Mouse (Mus musculus): Measurements from ENCODE around the gene Slc44a2. TPM values are rescaled to one million over a fixed set of nuclear protein-coding genes. Genes with fewer than 3 reads are reported as not detected.

Slc44a2 gene
- polyA plus RNA-seq, 1 experiment from 2014 or later = 86.0 TPM

DNA sequence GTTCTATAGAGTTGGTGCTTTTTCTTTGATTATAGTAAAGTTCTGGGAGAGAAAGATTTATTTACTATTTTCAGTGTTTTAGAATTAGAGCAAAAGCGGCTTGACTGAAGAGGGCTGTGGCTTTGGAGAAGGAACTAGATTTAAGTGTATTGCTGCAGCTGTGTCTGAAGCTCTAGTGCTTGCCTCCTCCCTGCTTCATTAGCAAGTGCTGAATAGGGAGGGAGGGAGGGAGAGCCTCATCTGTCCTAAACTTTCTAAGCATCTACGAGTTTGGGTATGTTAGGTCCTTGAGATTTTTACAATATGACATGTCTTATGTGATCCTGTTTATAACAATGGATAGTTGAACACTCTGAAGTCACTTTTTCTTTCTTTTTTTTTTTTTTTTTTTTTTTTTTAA, 50.4 kb downstream of the Slc44a2 start:
- ATAC-seq (replicated peaks; ENCODE audit: insufficient number of reproducible peaks, low FRiP score, low TSS enrichment, low read depth) (no peak), DNase-seq (ENCODE audit: low spot score) (no peak)
- Histone ChIP-seq H3K4me3 (ENCODE audit: low read depth, low read length) (no peak overlapping the region), H3K36me3 (replicated peaks; ENCODE audit: control insufficient read depth, insufficient read depth, low read depth, low read length) (0 out of 2 replicates have a peak, but pooled peaks cover 4% of the 10 kb centered on the region), H3K27ac (replicated peaks; ENCODE audit: low read depth, low read length) (no peak overlapping the region), H3K4me2 (ENCODE audit: low read depth, low read length) (no peak overlapping the region), H3K4me1 (ENCODE audit: control insufficient read depth, insufficient read depth, low read length) (no peaks in the 10 kb centered on the region), H3K9ac (replicated peaks; ENCODE audit: low read length) (no peak overlapping the region), H3K27me3 (ENCODE audit: control insufficient read depth, insufficient read depth, low read length) (no peaks in the 10 kb centered on the region), H3K9me3 (replicated peaks; ENCODE audit: control insufficient read depth, low read length) (no peaks in the 10 kb centered on the region)
- 93% methylated on average over 2 of the region's 2 CpGs for WGBS

DNA sequence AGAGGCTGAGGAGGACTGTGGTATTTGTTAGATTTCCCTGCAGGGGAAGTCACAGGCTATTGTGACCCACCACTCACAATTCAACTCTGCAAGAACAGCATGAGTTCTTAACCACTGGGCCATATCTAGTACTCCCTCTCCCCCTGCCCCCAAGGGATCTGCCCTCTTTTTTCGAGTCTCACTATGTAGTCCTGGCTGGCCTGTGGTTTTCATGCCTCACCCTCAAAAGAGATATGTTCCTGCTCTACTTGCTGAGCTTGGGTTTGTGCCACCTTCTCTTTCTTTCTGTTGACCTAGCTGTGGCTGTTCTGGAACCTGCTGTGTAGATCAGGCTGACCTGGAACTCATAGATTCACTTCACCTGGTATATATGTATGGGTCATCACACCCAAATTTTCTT, 52.0 kb downstream of the Slc44a2 start:
- 0 out of 2 replicates have a peak, but pooled peaks cover 4% of the 10 kb centered on the region for H3K36me3 ChIP-seq (replicated peaks; ENCODE audit: control insufficient read depth, insufficient read depth, low read depth, low read length)
- no peaks in the 10 kb centered on the region for H3K9me3 ChIP-seq (replicated peaks; ENCODE audit: control insufficient read depth, low read length)
- DNase-seq (ENCODE audit: low spot score) = no peak
- H3K4me2 ChIP-seq (ENCODE audit: low read depth, low read length) = no peak overlapping the region
- no peak overlapping the region for H3K27ac ChIP-seq (replicated peaks; ENCODE audit: low read depth, low read length)
- WGBS = 86% methylated on average over 1 of the region's 1 CpGs
- no peak overlapping the region for H3K9ac ChIP-seq (replicated peaks; ENCODE audit: low read length)
- no peaks in the 10 kb centered on the region for H3K4me1 ChIP-seq (ENCODE audit: control insufficient read depth, insufficient read depth, low read length)
- ATAC-seq (replicated peaks; ENCODE audit: insufficient number of reproducible peaks, low FRiP score, low TSS enrichment, low read depth) = no peak
- no peak overlapping the region for H3K4me3 ChIP-seq (ENCODE audit: low read depth, low read length)
- H3K27me3 ChIP-seq (ENCODE audit: control insufficient read depth, insufficient read depth, low read length) = no peaks in the 10 kb centered on the region

DNA sequence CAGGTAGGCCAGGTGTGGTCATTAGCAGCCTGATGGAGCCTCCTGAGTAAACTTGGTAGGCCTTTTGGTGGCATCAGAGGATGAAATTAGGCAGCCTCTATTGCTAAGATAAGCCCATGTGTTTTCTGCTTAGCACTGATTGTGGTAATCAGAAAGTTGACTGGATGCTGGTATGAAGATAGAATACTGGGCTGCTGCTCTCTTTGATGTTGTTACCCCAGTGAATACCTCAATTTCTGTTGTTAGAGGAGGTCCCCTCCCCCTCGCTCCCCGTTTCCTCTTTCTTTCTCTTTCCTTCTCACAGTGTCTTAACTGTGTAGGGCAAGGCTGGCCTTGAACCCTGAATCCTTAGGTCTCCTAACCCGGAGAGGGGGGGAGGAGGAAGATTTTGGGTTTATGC, 58.7 kb downstream of the Slc44a2 start:
- no peak overlapping the region for H3K27ac ChIP-seq (replicated peaks; ENCODE audit: low read depth, low read length)
- 80% methylated on average over 3 of the region's 3 CpGs for WGBS
- no peak overlapping the region for H3K4me3 ChIP-seq (ENCODE audit: low read depth, low read length)
- H3K9ac ChIP-seq (replicated peaks; ENCODE audit: low read length) = no peak overlapping the region
- H3K9me3 ChIP-seq (replicated peaks; ENCODE audit: control insufficient read depth, low read length) = no peaks in the 10 kb centered on the region
- no peaks in the 10 kb centered on the region for H3K27me3 ChIP-seq (ENCODE audit: control insufficient read depth, insufficient read depth, low read length)
- H3K4me1 ChIP-seq (ENCODE audit: control insufficient read depth, insufficient read depth, low read length) = no peaks in the 10 kb centered on the region
- no peaks in the 10 kb centered on the region for H3K36me3 ChIP-seq (replicated peaks; ENCODE audit: control insufficient read depth, insufficient read depth, low read depth, low read length)
- H3K4me2 ChIP-seq (ENCODE audit: low read depth, low read length) = no peak overlapping the region
- no peak for DNase-seq (ENCODE audit: low spot score)
- no peak for ATAC-seq (replicated peaks; ENCODE audit: insufficient number of reproducible peaks, low FRiP score, low TSS enrichment, low read depth)

DNA sequence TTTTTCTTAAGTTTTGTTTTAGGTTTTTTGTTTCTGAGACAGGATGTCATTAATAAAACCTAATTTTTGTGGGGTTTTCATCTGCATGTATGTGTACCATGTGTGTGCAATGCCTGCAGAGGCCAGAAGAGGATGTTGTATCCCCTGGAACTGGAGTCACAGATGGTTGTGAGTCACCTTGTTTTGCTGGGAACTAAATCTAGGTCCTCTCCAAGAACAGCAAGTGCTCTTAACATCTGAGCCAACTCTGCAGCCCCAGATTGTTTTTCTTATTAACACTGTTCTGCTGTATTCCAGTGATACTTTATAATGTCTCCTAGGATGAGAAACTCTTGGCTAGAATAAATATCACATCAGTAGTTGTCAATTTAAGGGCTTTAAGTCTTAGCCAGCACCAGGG, 60.4 kb downstream of the Slc44a2 start:
- H3K36me3 ChIP-seq (replicated peaks; ENCODE audit: control insufficient read depth, insufficient read depth, low read depth, low read length) = no peaks in the 10 kb centered on the region

DNA sequence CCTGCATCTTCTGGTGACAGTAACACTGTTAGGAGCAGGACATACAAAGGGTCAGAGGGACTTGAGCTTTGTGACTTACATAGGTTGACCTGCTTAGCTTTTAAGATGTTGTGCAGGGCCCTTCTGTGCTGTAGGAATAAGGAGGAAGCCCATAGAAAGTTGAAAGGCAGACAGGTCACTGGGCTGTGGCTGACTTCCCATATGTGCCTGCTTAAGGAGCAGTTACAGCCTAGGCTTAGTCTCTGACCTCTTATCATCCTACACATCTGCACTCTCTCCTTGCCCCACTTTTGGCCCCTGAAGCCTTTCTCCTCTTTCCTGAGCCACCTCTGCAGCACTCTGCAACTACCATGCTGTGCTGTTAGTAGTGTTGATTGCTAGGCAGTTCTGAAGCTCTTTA, 63.5 kb downstream of the Slc44a2 start:
- Histone ChIP-seq H3K4me3 (ENCODE audit: low read depth, low read length) (no peak overlapping the region), H3K9ac (replicated peaks; ENCODE audit: low read length) (no peak overlapping the region), H3K4me1 (ENCODE audit: control insufficient read depth, insufficient read depth, low read length) (no peaks in the 10 kb centered on the region), H3K27me3 (ENCODE audit: control insufficient read depth, insufficient read depth, low read length) (no peaks in the 10 kb centered on the region), H3K9me3 (replicated peaks; ENCODE audit: control insufficient read depth, low read length) (no peaks in the 10 kb centered on the region), H3K4me2 (ENCODE audit: low read depth, low read length) (no peak overlapping the region), H3K36me3 (replicated peaks; ENCODE audit: control insufficient read depth, insufficient read depth, low read depth, low read length) (no peaks in the 10 kb centered on the region; the same call in 1 of the 2 replicates), H3K27ac (replicated peaks; ENCODE audit: low read depth, low read length) (no peak overlapping the region)
- ATAC-seq (replicated peaks; ENCODE audit: insufficient number of reproducible peaks, low FRiP score, low TSS enrichment, low read depth) (no peak), DNase-seq (ENCODE audit: low spot score) (no peak)

More for the DNA sequence above, 60.4 kb downstream of the Slc44a2 start:
- DNase-seq (ENCODE audit: low spot score) = no peak
- no peaks in the 10 kb centered on the region for H3K9me3 ChIP-seq (replicated peaks; ENCODE audit: control insufficient read depth, low read length)
- H3K27me3 ChIP-seq (ENCODE audit: control insufficient read depth, insufficient read depth, low read length) = no peaks in the 10 kb centered on the region
- no peak for ATAC-seq (replicated peaks; ENCODE audit: insufficient number of reproducible peaks, low FRiP score, low TSS enrichment, low read depth)
- no peak overlapping the region for H3K9ac ChIP-seq (replicated peaks; ENCODE audit: low read length)
- H3K4me2 ChIP-seq (ENCODE audit: low read depth, low read length) = no peak overlapping the region
- H3K4me1 ChIP-seq (ENCODE audit: control insufficient read depth, insufficient read depth, low read length) = no peaks in the 10 kb centered on the region
- H3K27ac ChIP-seq (replicated peaks; ENCODE audit: low read depth, low read length) = no peak overlapping the region
- H3K4me3 ChIP-seq (ENCODE audit: low read depth, low read length) = no peak overlapping the region

DNA sequence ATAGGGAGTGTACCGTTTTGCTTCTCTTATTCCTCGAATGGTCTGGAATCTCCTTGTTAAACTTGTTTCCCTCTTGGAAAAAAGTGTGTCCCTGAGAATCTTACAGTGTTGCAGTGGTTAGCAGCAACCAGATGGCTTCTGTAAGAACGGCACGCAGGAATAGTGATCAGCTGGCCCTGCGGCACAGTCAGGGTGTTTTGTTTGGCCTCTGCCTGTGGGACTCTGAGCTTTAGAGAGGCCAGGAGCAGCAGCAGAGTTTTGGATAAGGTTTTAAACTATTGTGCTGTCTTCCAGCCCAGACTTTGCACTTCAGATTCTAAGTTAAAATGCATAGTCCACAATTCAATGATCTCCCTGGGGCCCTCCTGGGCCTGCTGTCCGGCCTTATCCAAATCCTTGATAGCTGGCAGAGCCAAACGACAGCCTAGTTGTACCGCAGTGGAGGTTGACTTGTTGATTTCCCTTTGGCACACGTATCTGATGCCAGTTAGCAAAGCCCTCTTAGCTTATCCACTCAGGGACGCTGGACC, 72.2 kb downstream of the Slc44a2 start:
- H3K9ac ChIP-seq (replicated peaks; ENCODE audit: low read length) = no peak overlapping the region
- no peak for DNase-seq (ENCODE audit: low spot score)
- no peak overlapping the region for H3K4me3 ChIP-seq (ENCODE audit: low read depth, low read length)
- no peak for ATAC-seq (replicated peaks; ENCODE audit: insufficient number of reproducible peaks, low FRiP score, low TSS enrichment, low read depth)
- no peak overlapping the region for H3K4me2 ChIP-seq (ENCODE audit: low read depth, low read length)
- H3K9me3 ChIP-seq (replicated peaks; ENCODE audit: control insufficient read depth, low read length) = no peaks in the 10 kb centered on the region
- H3K36me3 ChIP-seq (replicated peaks; ENCODE audit: control insufficient read depth, insufficient read depth, low read depth, low read length) = peaks cover 44% of the 10 kb centered on the region
- WGBS = 88% methylated on average over 10 of the region's 10 CpGs
- H3K27me3 ChIP-seq (ENCODE audit: control insufficient read depth, insufficient read depth, low read length) = no peaks in the 10 kb centered on the region
- no peak overlapping the region for H3K27ac ChIP-seq (replicated peaks; ENCODE audit: low read depth, low read length)
- H3K4me1 ChIP-seq (ENCODE audit: control insufficient read depth, insufficient read depth, low read length) = no peaks in the 10 kb centered on the region

DNA sequence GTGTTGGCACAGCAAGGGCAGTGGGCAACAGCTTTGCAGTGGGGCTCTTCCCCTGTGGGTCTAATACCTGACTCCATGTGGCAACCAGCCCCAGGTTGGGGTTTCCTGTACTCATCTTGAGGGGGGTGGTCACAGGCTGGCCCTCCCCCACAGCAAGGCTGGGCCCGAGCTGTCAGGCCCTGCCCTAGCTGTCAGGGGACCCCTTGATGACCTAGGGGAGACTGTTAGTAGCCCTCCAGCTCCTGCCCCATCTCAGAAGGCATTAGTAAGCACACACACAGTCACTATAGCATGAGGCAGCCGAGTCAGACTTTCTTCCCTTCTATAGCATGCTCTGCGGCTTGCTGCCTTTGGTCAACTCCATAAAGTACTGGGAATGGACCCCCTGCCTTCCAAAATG, 75.2 kb downstream of the Slc44a2 start:
- Histone ChIP-seq H3K36me3 (replicated peaks; ENCODE audit: control insufficient read depth, insufficient read depth, low read depth, low read length) (peaks cover 54% of the 10 kb centered on the region), H3K9ac (replicated peaks; ENCODE audit: low read length) (no peak overlapping the region), H3K27ac (replicated peaks; ENCODE audit: low read depth, low read length) (no peak overlapping the region), H3K27me3 (ENCODE audit: control insufficient read depth, insufficient read depth, low read length) (no peaks in the 10 kb centered on the region), H3K9me3 (replicated peaks; ENCODE audit: control insufficient read depth, low read length) (no peaks in the 10 kb centered on the region), H3K4me3 (ENCODE audit: low read depth, low read length) (no peak overlapping the region), H3K4me2 (ENCODE audit: low read depth, low read length) (no peak overlapping the region), H3K4me1 (ENCODE audit: control insufficient read depth, insufficient read depth, low read length) (no peaks in the 10 kb centered on the region)
- ATAC-seq (replicated peaks; ENCODE audit: insufficient number of reproducible peaks, low FRiP score, low TSS enrichment, low read depth) (no peak), DNase-seq (ENCODE audit: low spot score) (no peak)
- 78% methylated on average over 3 of the region's 3 CpGs for WGBS

DNA sequence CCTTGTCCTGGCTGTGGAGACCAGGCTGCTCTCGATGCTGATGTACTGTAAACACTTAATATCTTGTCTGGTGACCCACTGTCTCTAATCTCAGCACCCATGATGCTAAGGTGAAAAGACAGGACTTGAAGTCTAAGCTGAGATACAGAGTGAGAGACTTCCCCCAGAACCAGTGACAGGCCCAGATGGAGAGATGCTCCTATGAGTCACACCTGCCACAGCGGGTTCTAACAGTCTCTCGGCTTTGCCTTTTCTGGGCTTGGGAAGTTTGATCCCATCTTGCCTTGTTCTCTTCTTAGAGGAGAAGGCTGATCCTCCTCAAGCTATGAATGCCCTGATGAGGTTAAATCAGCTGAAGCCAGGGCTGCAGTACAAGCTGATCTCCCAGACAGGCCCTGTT, 76.7 kb downstream of the Slc44a2 start:
- 96% methylated on average over 3 of the region's 3 CpGs for WGBS
- no peak overlapping the region for H3K27ac ChIP-seq (replicated peaks; ENCODE audit: low read depth, low read length)
- no peaks in the 10 kb centered on the region for H3K27me3 ChIP-seq (ENCODE audit: control insufficient read depth, insufficient read depth, low read length)
- no peak overlapping the region for H3K4me2 ChIP-seq (ENCODE audit: low read depth, low read length)
- H3K9me3 ChIP-seq (replicated peaks; ENCODE audit: control insufficient read depth, low read length) = no peaks in the 10 kb centered on the region
- peaks cover 59% of the 10 kb centered on the region for H3K36me3 ChIP-seq (replicated peaks; ENCODE audit: control insufficient read depth, insufficient read depth, low read depth, low read length)
- ATAC-seq (replicated peaks; ENCODE audit: insufficient number of reproducible peaks, low FRiP score, low TSS enrichment, low read depth) (no peak), DNase-seq (ENCODE audit: low spot score) (no peak)
- no peak overlapping the region for H3K9ac ChIP-seq (replicated peaks; ENCODE audit: low read length)
- no peak overlapping the region for H3K4me3 ChIP-seq (ENCODE audit: low read depth, low read length)
- H3K4me1 ChIP-seq (ENCODE audit: control insufficient read depth, insufficient read depth, low read length) = no peaks in the 10 kb centered on the region

All from embryonic facial prominence, embryonic 11.5 days (tissue).